Mouse (Mus musculus): ENCODE results near the gene Slamf6.

GRCm38 (mm10) chr1:171992901-171993530, 75.7 kb downstream of the Slamf6 start:
- TF ChIP-seq CTCF (IDR thresholded peaks at IDR 0.05; ENCODE audit: low read depth), result no peak
- no peak for TF ChIP-seq EP300 (optimal IDR thresholded peaks at IDR 0.05)
